Mouse (Mus musculus): Measurements from ENCODE around the gene Vmn1r10.

Gene Vmn1r10

DNA sequence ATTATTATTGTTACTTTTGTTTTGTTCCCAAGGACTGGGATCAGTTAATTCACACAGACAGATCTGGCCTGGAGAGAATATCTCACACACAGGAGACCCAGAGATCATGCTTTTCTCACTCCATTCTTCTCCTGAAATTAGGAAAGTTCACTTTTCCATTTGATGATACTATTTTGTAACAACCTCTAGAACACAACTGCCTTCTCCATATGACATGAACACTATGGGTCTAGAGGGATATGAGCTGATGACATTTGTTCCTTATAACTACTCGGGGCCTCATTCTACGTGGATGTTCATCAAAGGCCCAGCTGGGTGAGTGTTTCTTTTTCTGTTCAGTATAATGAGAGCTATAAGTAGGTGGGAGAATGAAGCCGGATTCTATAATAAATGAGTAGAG is at the start of gene Vmn1r10:
Gene Vmn1r10 (plus strand): TSS at position 301 of the 400 bp plus-strand sequence.
- no peak for DNase-seq (ENCODE audit: low spot score in 2 of 2)

DNA sequence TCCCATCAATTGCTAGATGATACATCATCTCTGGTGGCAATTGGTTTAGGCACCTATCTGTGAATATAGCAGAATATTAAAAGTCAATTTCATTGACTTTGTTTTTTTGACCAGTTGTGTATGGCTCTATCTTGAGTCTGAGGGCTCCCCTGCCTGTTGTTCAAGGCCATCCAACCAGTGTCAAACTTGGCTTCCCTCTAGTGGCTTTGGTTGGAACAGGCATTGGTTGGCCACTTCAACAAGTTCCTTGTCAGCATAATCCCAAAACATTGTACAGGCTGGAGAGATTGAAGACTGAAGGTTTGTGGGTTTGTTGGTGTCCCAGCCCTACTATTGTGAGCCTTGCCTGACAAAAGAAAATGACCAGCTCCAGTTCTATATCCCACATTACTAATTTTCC is 45.5 kb upstream of the Vmn1r10 start:
- DNase-seq (ENCODE audit: low spot score in 2 of 2): no peak

DNA sequence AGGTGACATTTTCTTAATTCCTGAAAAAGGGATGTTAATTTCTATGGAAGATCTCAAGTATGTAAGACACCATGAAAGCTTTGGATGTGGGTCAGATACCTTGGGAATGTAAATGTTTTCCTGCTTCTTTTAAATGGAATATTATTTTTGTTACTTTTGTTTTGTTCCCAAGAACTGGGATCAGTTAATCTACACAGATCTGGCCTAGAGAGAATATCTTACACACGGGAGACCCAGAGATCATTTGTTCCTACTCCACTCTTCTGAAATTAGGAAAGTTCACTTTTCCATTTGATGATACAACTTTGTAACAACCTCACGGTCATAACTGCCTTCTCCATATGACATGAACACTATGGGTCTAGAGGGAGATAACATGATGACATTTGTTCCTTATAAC is 42.8 kb upstream of the Vmn1r10 start, which contains the start of gene Vmn1r9:
Gene Vmn1r9 (plus strand): TSS at position 301 of the 400 bp plus-strand sequence.
- DNase-seq (ENCODE audit: low spot score in 2 of 2): no peak

DNA sequence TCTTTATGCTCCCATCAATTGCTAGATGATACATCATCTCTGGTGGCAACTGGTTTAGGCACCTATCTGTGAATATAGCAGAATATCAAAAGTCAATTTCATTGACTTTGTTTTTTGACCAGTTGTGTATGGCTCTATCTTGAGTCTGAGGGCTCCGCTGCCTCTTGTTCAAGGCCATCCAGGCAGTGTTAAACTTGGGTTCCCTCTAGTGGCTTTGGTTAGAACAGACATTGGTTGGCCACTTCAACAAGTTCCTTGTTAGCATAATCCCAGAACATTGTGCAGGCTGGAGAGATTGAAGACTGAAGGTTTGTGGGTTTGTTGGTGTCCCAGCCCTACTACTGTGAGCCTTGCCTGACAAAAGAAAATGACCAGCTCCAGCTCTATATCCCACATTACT is 2.9 kb upstream of the Vmn1r10 start:
- no peak for DNase-seq (ENCODE audit: low spot score in 2 of 2)

DNA sequence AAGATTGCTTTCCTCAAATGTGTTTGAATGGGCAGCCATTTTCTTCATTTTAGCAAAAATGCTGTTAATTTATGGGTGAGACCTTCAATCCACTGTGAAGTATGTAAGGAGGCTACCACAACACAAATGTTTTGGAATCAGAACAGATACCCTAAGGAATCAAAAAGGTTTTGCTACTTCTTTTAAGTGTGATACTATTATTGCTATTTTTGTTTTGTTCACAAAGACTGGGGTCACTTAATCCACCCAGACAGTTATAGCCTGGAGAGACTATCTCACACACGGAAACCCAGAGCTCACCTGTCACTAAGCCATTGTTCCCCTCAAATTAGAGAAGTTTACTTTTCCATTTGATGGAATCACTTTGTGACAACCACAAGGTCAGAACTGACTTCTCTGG is 23.9 kb downstream of the Vmn1r10 start, which contains the start of gene Vmn1r11:
Gene Vmn1r11 (plus strand): TSS at position 301 of the 400 bp plus-strand sequence.
- no peak for DNase-seq (ENCODE audit: low spot score in 2 of 2)

DNA sequence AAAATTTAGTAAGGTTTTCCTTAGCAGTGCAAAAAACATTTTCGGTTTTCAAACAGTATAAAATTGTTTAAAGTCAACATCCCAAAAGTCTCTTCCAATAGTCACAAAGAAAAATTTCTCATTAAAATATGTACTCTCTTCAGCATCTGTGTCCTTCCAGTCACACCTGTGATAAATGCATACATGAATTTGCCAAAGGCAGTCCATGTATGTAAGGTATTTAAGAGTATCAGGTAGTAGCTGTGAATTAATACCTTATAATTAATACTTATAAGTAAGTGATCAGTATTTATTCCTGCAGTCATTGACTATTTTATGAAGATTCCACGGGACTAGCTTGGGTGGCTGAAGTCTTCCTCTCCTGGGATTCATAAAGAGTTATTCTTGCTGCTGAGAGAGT is 47.4 kb downstream of the Vmn1r10 start, which contains the start of gene Vmn1r12:
Gene Vmn1r12 (plus strand): TSS at position 301 of the 400 bp plus-strand sequence.
- DNase-seq (ENCODE audit: low spot score in 2 of 2): no peak

All from spleen, postnatal 36 days (tissue).